Mouse (Mus musculus) adrenal gland, postnatal 4 days (tissue): ENCODE measurements at regions not wholly inside any gene's neighbourhood (a gene's known extent, or its start where the extent isn't known, plus 50 kb on each side); places are given as distances from the start of the nearest gene placed in this dataset.

ENCODE experiments used
- DNase-seq, 2 experiments: peaks; one replicate each; pipeline ENCODE4 v3.0.0; 2021 to 2022; ENCODE audit warnings: low spot score in 2 of 2, mixed read lengths in 2 of 2

DNA sequence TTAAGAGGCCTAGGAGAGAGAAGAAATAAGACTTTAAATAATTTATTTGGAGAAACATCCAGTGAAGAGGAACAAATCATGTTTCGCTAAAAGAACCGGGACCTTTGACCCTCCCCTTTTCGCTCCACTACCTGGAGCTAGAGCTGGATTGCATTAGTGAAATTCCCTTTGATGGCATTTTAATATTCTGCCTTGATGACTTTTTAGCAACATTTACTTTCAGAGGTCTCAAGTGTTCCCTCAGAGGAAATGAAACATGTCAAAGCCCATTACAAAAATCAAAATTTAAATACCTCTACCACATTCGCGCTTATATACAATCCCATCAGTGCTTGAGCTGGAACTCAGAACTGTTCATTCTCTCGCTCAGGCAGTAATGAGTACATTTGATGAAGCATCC lies 297.0 kb upstream of the Gm10295 start:
- DNase-seq: no peak

DNA sequence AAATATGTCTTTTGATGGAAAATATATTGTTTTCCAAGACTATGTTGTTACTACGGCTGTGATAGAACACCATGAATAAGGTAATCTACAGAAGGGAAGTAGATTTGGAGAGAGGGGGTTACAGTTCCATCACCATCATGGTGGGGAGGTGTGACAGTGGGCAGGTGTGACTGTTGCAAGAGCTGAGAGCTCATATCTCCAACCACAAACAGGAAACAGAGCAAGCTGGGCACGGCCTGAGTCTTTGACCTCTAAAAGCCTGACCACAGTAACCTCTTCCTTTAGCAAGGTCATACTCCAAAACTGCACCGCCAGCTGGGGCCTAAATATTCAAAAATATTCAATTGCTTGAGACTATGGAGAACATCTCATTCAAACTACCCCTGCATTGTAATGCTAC lies 295.7 kb upstream of the Gm10295 start:
- DNase-seq: no peak

DNA sequence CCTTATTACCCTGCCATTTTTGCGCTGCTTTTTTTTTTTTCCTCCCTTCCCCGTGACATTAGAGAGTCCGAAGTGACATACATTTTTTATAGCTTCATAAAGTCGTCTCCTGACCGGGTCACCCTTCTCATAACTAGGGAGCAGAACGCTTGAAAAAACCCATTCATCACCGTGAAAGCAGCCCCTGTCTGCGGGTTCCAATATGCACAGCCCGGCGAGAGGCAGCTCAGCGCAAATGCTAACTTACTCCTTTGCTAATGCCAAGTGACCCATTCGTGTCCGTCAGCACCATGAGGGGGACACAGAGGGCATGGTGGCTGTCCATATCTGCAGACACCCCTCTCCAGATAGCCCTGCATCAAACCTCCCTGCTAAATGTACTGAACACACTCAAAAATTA lies 271.8 kb upstream of the Gm10295 start:
- no peak for DNase-seq

DNA sequence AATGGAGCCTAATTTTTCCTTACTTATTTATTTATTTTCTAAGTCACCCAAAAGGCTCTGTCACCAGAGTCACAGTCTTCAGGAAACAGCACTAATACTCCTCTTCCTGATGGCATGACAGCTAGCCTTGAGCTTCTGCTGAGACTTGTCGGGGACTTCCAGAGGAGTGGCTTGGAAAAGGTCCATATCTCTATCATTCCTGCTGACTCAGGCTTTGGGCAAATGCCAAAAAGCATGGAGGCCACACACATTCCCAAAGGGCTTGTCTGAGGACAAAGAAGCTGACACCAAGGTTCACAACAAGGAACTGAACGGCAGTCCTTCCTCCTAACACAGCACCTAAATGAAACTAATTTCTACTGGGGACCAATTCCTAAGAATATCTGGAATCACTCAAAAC lies 251.9 kb upstream of the Gm10295 start:
- DNase-seq: peak; percentile 45 to 61

DNA sequence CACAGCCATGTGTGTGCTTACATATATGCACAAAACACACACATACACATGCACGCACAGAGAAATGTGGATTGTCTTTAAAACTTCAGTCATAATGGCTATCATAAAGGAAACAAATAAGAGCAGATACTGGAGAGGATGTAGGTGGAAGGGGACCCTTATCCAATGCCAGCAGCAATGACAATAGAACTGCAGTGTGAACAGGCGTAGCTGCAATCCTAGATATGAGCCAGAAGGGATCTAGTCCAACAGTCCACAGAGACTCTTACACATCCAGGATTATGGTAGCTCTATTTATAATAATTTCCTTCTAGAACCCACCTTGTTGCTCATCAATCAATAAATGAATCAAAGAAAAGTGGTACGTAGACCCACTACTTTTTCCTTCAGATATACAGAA lies 245.5 kb upstream of the Gm10295 start:
- DNase-seq: no peak

DNA sequence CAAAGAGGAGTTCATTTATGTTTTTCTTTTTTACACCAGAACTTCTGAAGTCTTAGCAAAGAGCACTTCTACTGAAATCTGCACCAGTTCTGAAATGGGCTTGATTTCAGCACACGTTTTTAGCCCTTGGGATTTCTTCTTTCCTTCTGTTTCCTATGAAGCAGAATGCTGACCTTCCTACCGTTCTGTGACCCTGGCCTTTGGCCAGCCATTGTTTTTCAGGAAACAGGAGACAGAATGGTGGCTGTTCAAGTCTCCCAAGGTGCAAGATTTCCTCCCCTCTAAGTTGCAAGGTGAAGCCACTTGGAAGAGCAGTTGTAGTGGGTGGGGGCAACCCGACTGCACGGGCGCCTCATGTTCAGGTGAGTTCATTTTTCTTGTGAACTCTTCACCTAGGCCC lies 236.3 kb upstream of the Gm10295 start:
- no peak for DNase-seq

DNA sequence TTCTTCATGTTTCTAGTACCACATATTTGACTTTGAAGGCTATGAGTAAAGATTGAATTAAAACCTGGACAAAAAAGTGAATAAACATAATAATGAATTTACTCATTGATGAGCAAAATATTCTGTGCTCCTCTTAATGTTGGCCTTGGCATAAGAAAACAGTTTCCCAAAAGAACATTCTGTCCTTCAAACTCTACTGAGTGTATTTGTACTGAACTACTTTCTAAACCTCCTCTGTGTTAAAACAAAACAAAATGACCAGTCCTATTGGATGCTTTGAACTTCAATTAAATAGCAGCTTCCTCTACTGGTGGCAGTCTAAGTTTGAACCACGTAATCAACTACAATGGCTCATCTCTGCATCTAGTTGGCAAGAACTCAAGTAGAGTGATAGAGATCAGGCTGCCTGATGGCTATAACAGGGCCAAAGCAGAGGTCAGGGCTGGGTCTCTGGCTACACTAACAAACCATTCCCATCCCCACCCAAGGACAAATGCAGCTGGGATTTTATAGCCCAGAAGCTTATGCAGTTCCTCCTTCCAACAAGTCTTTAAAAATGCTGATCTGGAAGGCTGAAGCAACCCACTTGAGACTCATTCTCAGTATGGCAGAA lies 232.3 kb upstream of the Gm10295 start:
- no peak for DNase-seq

DNA sequence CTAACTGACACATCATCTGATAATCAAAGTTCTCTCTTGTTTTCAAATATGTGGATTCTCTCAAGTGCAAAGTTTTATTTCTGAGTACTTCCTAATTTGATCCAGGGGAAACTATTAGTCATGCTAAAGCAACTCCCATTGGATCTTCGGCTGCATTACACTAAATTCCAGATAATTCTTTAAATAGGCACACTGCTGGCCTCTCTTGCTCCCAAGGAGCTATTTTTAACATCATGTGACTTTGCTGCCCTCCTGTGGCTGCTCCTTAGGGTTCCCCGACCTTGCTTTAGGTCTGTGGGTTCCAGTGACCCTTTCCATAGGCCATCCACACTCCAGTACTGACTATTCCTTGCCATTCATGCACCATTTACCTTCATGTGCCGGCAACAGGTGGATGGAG lies 230.5 kb upstream of the Gm10295 start:
- no peak for DNase-seq

DNA sequence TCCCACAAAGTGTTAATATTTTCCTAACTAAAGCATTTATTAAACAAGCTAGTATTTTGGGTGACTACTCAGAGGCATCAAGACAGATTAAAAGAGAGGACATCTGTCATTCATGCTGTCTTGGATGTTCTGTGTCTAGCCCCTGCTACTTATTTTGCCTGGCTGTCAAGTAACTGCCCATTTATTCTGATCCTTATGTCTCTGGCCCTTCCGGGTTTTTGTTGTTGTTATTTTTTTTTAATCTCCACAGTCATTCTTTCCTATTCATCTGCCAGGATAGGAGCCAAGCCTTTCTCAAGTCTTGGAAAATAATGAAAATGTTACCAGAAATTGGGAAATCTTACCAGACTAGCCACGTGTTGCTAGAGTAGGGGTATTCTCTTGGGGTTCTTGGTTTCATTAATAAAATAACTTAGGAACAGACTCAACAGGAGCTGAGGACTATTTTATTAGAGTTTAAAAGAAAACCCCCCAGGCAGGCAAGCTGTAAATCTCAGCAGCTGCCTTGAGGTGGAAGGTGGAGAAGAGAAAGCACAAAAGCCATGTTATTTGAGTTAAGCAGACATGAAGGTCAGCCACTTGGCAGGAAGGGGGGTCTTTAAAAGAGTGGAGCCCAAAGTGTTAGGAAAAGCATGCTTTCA lies 209.1 kb upstream of the Gm10295 start:
- DNase-seq: no peak

DNA sequence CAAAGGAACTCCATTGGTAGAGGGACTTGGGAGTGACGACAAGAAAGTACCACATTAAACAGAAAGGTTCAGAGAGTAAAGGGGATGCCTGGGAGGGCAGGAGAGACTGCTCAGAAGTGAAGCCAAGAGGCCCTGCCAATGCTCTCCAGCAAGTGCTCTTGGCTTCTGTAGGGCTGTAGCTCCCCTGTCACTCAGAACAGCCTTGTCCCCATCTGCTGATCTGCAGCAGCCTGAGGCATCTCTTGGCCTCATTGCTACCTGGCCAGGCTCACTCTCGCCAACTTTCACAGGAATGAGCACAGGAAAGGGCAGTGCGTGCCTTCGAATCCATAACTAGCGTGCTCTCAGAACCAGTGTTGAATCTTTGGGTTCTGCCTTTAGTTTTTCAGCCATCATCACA lies 205.2 kb upstream of the Gm10295 start:
- no peak for DNase-seq

DNA sequence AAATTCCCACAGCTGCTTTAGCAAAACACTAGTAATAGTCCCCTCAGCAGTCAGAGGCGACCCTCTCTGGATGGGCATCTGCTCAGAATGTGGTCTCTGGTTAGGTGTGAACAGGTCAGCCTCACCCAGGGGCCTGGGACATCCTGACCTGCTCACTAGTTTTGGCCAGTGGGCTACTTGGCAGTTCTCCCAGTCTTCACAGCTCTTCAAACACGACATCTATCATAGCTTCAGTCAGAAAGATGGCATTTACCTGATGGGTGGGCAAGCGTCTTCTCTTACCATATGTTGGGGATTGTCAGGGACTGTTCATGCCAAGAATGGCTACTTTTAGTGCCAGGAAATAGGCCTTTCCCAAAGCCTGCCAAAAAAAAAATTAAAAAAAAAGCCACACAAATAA lies 204.2 kb upstream of the Gm10295 start:
- DNase-seq: no peak

DNA sequence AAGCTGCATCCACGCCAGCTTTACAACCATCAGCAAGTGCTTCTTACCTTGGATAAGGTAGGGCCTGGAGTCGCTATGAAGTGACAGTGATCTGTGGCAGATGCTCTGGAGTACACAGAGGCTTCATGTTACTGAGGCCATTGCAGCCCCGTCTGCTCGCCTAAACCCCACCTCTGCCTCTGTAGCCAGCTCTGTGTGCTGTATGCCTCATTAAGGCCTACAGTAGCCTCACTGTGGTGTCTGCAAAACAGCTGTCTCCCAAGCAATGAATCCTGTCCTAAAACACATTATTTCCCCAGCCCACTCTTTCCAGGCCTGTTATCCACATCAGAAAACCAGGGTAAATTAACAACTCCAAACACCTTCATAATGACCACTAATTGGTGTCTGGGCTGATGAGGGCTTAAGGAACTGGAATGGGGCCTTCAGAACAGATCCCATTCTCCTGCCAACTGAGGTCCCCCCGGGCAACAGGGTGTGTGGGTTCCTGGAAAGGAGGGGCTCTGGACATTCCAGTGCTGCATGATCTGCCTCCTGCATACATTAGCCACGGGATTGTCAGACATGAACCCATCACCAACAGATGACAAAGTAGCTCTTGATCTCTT lies 195.4 kb upstream of the Gm10295 start:
- no peak for DNase-seq

DNA sequence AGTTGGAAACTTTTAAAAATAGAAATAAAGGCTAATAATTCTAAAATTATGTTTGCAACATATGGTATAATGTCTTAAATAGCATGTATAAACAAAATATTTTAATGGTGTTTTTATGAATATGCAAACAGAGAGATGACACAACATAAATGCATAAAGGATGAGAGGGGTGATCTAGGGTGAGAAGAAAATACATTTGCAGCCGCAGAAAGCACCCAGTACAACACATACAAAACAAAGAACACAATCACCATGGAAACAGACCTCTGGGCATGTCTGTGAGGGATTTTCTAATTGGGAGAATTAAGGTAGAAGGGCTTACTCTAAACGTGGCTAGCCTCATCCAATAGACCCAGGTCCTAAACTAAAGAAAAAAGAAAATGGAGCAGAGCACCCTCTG lies 190.2 kb upstream of the Gm10295 start:
- DNase-seq: no peak

DNA sequence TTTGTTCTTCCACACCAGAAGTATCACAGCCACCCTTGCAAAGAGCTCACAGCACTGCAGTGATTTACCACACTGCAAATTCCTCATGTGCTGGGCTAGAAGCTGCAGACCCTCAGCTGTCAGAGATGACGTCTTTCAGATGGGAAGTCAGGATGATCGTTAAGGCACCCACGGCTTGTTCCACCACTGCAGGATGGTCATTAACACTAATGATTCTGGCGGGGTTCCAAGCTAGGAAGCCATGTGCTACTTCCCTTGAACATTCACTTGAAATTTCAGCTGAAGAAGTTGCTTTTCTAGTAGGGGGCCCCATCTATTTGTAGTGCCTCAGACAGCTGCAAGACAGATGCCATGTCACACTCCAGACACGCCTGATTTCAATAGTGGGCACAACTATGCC lies 181.8 kb upstream of the Gm10295 start:
- no peak for DNase-seq

DNA sequence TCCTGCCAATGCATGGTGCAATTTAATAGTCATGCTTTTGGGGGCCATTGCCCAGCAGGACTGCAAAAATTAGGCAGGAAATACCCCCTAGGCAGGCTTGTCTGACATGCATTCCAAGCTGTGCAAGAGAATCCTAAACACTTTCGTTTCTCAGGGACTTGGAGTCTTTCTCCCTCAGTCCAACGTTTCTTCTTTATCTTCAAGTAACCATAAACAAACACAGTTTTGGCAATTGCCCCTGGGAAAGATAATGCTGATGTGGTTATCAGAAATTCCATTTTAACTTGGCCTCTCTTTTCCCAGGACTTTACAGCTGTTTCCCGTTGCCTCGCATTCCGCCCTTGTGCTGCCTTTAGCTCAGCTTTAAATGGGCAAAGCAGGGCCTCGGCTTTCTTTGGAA lies 180.2 kb upstream of the Gm10295 start:
- DNase-seq: no peak

DNA sequence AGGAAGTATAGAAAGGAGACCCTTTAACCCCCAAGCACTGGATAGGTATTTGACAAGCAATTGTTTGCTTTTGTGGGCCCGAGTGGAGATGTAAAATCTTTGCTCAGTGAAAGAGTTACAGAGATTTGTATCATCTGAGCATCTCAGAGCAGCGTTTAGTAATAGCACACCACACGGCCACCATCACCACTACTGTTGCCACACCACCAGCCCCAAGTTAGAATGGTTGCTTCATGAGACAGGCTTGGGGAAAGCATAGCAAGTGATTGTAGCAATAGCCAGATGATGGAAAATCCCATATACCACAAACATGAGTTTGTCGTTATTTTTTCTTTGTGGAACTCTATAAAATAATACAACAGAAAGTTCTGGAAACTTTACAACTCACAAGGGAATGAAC lies 179.6 kb upstream of the Gm10295 start:
- DNase-seq: no peak

DNA sequence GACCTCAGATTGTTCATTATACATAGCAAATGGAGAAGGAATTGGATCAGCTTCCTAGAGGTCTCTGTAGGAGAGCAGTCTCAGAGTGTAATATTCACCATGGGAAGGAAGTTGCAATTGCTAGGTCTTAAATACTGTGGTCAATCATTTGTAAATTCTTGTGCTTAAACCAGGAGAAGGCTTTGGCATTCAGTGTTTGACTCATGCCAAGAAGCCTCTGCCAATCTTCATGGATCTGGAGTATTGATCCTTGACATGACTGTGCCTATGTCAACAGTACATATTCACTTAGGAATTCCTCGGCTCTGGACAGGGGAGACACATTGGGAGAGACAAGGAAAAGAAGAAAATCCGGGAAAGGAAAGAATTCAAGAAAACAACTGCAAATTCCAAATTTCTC lies 174.9 kb upstream of the Gm10295 start:
- DNase-seq: no peak

DNA sequence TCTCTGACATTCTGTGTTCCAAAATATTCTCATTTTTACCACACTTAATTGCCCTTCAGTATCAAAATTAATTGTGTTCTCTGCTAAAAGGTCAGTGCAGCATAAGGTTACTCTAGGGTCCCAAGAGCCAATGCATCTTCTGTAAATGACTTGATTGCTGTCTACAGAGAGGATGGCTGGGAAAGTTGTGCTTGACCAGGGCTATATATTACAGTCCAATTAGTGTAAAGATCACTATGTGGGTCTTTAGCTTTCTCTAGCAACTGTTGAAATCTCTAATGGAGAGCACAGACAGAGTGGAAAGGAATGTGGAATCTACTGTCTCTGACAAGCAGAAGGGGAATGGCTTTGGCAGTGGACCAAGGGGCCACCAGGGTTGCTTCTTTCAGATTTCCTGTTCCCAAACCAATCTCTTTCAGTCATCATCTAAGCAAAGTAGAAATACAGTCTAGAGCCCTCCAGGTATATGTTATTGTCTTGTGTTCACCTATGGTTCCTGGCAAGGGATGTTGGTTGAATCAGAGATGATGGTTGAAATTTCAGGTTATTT lies 173.4 kb upstream of the Gm10295 start:
- DNase-seq: no peak

DNA sequence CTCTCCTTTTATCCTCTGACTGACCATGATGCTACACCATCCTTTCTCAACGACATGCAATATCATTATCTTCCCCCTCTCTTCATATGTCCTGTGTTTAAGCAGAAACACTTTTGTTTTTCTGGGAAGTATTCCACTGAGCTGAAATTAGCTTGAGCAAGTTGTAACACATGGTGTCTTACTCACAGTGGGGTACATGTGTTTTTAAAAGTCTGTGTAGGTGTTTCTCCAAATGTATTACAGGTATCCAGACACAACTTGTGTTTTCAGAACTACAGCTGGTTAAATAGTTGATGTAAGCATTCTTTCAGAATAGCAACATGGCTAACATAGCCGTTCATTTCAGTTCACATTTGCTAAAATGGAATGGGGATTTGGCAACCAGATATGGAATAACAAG lies 172.8 kb upstream of the Gm10295 start:
- no peak for DNase-seq

DNA sequence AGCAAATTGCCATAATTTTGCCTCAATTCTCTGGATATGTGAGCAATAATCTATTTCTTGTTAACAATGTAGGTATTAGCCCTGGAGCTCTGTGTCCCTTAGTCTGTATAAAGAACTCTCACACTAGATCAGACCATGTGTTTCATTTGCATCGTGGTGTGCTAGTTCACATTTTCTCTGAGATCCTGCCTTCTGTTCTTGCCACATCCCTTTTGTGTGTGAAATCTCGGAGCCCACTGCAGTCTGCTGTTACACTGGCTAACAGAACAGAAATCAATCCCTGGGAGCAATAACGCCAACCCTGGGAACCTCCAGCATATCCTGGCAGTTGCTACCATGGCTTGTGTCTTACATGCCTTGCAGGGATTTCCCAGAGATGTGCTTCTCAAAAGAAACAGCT lies 156.1 kb upstream of the Gm10295 start:
- no peak for DNase-seq

DNA sequence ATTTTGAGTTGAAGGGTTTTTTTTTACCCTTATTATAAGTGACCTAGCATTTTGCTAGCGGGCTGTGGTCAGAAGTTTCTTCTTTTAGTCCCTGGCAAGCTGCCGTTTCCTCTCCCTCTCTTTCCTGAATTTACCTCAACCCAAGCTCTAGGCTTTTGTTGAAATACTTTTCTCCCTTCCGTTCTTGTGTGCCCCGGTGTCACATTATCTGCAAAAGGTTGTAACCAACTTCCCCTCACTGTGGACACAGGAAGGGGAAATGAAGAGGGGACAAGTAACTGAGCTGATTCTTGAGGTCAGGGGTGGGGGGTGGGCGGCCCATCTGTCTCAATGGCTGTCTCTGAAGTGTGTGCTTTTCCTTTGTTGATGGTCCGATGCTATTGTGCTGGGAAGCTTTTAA lies 149.4 kb upstream of the Gm10295 start:
- DNase-seq: no peak

DNA sequence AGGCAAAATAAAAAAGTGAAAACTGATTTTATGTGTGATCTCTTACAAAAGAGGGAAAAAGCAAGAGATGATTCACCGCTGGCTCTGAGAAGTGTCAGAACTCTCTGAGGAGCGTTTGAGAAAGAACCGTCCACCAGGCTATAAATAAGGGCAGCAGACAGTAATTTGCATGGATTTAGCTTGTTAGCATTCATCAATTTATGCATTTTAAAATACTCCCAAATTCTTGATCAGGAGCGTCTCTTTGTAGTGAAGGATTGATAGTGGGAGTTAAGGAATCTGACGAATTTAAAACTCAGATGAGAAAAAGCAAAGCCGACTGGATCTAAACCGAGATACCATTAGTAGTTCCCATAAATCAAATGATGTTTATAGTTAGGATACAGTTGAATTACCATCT lies 146.8 kb upstream of the Gm10295 start:
- no peak for DNase-seq

DNA sequence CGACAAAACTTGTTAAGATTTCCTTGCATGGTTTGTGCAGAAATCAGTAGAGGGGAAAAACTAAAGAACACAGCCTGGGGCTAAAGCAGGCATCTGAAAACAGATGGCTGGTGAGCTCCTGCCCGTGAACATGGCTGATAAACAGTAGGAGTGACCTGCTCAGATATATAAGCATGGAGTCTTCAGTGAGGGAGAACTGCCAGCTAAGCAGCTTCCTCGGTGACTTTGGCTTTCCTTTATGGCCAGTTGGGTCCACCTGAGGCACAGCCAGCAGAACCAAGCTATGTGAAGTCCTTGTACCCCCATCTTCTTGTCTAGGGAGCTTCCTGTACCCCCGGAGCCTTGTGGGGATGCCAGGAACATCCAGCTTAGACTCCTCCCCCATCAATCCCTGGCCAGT lies 139.8 kb upstream of the Gm10295 start:
- DNase-seq: no peak
